Mouse (Mus musculus): Measurements from ENCODE around the gene Ucn. TPM values are rescaled to one million over a fixed set of nuclear protein-coding genes. Genes with fewer than 3 reads are reported as not detected.

Ucn gene
- total RNA-seq (2014; fragmentation: Nextera tagmentation), result not detected in 2 replicates
- total RNA-seq (2017), result not detected in 2 replicates
- not detected in 2 replicates for polyA plus RNA-seq (2012)

DNA sequence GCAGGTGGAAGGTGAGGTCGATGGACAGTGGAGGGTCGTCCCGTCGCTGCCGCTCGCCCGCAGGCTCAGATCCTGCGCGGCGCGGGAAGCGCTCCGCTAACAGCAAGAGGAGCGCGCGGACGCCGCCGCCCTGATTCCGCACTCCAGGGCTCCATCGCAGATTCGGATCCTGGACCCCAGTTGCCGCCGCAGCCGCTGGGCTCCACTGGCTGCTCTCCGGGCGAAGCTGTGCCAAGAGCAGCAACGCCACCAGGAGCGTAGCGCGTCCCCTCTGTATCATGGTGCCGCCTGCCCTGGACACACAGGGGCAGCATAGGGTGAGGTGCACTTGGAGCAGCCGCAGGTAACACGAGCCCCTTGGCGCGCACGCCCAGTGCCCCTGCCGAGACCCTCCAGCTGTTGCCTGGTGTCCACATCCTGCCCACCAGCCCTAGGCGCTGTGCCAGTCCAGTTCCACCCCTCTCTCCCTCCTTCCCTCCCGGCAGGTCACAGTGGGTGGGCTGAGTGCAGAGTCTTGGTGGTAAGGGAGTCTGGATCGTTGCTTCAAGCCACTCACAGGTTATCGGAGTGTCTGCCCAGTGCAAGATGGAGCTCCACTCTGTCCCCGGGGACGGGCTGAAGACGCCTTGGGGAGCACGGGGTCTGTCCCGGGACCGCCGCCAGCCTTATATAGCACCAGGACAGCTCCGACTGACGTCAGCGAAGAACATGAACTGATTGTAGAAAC is at the start of gene Ucn:
TSS of gene Ucn (minus strand) at position 589 of the 727 bp plus-strand sequence.
- TF ChIP-seq GATA1 (IDR thresholded peaks at IDR 0.05; ENCODE audit: borderline replicate concordance, low read length) (no peak), POLR2AphosphoS5 (IDR thresholded peaks at IDR 0.05; ENCODE audit: insufficient replicate concordance, low read depth, low read length) (no peak)
- Histone ChIP-seq H3K9me3 (replicated peaks) (peaks cover 7% of the 10 kb centered on the region), H3K27me3 (ENCODE audit: insufficient read depth, low read length) (peaks cover 30% of the 10 kb centered on the region), H3K4me3 (ENCODE audit: low read depth, low read length) (no peak within 1 kb of the TSS), H3K36me3 (replicated peaks) (peaks cover 15% of the 10 kb centered on the region), H3K4me1 (ENCODE audit: insufficient read depth, low read depth, low read length) (peaks cover 5% of the 10 kb centered on the region; the same call in 1 of the 2 replicates)
- ATAC-seq (ENCODE audit: extremely low read depth, insufficient number of reproducible peaks, low FRiP score, poor library complexity, severe bottlenecking), result no peak
- no peak for DNase-seq (ENCODE audit: low spot score)

DNA sequence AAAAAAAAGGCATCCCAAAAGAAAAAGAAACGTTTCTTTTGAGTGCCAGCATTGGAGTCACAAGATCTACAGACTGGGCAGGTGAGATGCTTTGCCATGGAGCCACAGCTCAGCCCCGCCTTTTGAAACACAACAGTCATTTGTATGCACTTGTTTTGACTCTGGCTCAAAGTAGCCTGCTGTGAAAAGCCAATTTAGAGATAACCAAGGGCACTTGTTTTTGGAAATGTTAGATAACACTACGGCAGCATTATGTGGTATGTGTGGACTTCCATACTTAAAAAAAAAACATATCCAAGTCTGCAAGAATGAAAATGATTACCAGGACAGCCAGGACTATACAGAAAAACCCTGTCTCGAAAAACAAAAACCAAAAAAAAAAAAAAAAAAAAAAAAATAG is 45.0 kb upstream of the Ucn start:
- ATAC-seq (ENCODE audit: extremely low read depth, insufficient number of reproducible peaks, low FRiP score, poor library complexity, severe bottlenecking) (no peak), DNase-seq (ENCODE audit: low spot score) (no peak)
- TF ChIP-seq TAL1 (conservative IDR thresholded peaks at IDR 0.05; ENCODE audit: low read depth, low read length) (no peak; the same call in 1 of the 2 replicates), GATA2 (IDR thresholded peaks at IDR 0.05; ENCODE audit: borderline replicate concordance, low read depth, low read length) (no peak), POLR2AphosphoS5 (IDR thresholded peaks at IDR 0.05; ENCODE audit: insufficient replicate concordance, low read depth, low read length) (no peak), GATA1 (IDR thresholded peaks at IDR 0.05; ENCODE audit: borderline replicate concordance, low read length) (no peak), CTCF (IDR thresholded peaks at IDR 0.05; ENCODE audit: low read depth, low read length) (no peak)
- Histone ChIP-seq H3K27me3 (ENCODE audit: insufficient read depth, low read length) (no peaks in the 10 kb centered on the region), H3K9me3 (replicated peaks) (no peaks in the 10 kb centered on the region), H3K4me3 (ENCODE audit: low read depth, low read length) (no peak overlapping the region), H3K36me3 (replicated peaks) (peaks cover 34% of the 10 kb centered on the region), H3K4me1 (ENCODE audit: insufficient read depth, low read depth, low read length) (peaks cover 21% of the 10 kb centered on the region)

DNA sequence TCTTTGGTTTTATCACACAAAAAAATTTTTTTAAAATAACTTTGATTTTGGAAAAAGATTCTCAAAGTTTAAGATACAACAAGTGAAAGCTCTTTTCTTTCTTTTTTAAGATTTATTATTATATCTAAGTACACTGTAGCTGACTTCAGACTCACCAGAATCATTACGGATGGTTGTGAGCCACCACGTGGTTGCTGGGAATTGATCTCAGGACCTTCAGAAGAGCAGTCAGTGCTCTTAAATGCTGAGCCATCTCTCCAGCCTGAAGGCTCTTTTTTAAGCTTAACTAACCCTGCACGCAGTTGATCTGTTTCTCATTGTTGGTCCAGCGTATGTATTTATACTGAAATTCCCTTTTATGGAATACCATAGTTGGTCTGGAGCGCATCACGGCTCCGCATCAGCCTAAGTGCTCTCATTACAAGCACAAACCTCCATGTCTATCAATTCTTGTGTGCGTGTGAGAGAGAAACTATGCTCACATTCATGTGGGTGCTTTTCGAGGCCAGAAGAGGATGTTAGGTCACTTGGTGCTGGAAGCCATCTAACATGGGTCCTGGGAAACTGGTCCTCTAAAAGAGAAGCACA is 42.6 kb upstream of the Ucn start:
- Histone ChIP-seq H3K4me3 (ENCODE audit: low read depth, low read length) (no peak overlapping the region; the same call in 1 of the 2 replicates), H3K9me3 (replicated peaks) (no peaks in the 10 kb centered on the region), H3K27me3 (ENCODE audit: insufficient read depth, low read length) (no peaks in the 10 kb centered on the region), H3K36me3 (replicated peaks) (peaks cover 25% of the 10 kb centered on the region), H3K4me1 (ENCODE audit: insufficient read depth, low read depth, low read length) (peaks cover 35% of the 10 kb centered on the region)
- DNase-seq (ENCODE audit: low spot score), result no peak
- no peak for ATAC-seq (ENCODE audit: extremely low read depth, insufficient number of reproducible peaks, low FRiP score, poor library complexity, severe bottlenecking)
- TF ChIP-seq GATA1 (IDR thresholded peaks at IDR 0.05; ENCODE audit: borderline replicate concordance, low read length), result no peak
- TF ChIP-seq GATA2 (IDR thresholded peaks at IDR 0.05; ENCODE audit: borderline replicate concordance, low read depth, low read length), result no peak
- no peak for TF ChIP-seq POLR2AphosphoS5 (IDR thresholded peaks at IDR 0.05; ENCODE audit: insufficient replicate concordance, low read depth, low read length)
- TF ChIP-seq CTCF (IDR thresholded peaks at IDR 0.05; ENCODE audit: low read depth, low read length), result no peak
- TF ChIP-seq TAL1 (conservative IDR thresholded peaks at IDR 0.05; ENCODE audit: low read depth, low read length), result no peak

DNA sequence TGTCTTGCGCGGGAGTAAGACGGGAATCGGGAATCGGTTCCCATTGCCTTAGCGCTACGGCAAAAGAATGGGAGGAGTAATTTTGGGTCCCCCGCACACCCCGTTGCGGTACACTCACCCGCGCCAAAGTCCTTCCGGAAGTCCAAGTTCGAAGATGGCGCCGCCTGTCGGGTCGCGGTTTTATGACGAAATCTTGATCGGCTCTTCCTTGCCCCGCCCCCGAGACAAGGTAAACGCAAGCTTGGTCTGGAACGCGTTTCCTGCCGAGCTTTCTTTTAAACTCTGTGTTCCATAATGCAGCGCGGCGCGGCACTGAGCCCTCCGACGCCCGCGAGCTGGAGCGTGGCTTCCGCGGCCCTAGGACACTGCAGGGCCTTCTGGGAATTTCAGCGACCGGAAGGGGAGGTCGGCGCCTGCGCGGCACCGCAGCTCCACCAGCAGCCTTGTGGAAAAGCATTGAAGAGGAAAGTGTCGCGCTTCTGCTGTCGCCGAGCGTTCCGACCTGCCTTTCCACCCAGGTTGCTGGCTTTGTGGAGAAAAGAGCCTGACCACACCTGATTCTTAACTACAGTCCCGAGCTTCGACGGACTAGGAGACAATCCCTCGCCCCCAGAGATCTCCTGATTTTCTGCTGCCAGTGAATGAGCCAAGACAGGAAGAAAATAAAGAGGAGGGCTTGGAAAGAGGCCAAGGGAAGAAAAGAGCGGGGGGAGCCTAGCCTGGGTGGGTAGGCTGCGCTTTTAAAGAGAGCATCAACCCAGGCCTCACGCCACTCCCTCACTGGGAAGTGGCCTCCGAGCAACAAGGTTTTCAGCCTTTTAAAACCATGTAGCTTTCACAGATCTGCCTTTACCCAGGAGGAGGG is 41.4 kb upstream of the Ucn start, which contains the start of the genes Gm29609 and Gtf3c2:
TSS of gene Gm29609 (minus strand) at position 146 of the 865 bp plus-strand sequence.
TSS of gene Gtf3c2 (minus strand) at position 379 of the 865 bp plus-strand sequence.
- Histone ChIP-seq H3K4me3 (ENCODE audit: low read depth, low read length) (peak within 1 kb of the TSS; percentile 75), H3K36me3 (replicated peaks) (peaks cover 29% of the 10 kb centered on the region), H3K9me3 (replicated peaks) (no peaks in the 10 kb centered on the region), H3K4me1 (ENCODE audit: insufficient read depth, low read depth, low read length) (peaks cover 32% of the 10 kb centered on the region), H3K27me3 (ENCODE audit: insufficient read depth, low read length) (no peaks in the 10 kb centered on the region)
- TF ChIP-seq GATA2 (IDR thresholded peaks at IDR 0.05; ENCODE audit: borderline replicate concordance, low read depth, low read length) (no peak), TAL1 (conservative IDR thresholded peaks at IDR 0.05; ENCODE audit: low read depth, low read length) (no peak), GATA1 (IDR thresholded peaks at IDR 0.05; ENCODE audit: borderline replicate concordance, low read length) (no peak), POLR2AphosphoS5 (IDR thresholded peaks at IDR 0.05; ENCODE audit: insufficient replicate concordance, low read depth, low read length) (no peak), CTCF (IDR thresholded peaks at IDR 0.05; ENCODE audit: low read depth, low read length) (no peak)
- DNase-seq (ENCODE audit: low spot score) (peak; percentile 80), ATAC-seq (ENCODE audit: extremely low read depth, insufficient number of reproducible peaks, low FRiP score, poor library complexity, severe bottlenecking) (peak; percentile 76)

DNA sequence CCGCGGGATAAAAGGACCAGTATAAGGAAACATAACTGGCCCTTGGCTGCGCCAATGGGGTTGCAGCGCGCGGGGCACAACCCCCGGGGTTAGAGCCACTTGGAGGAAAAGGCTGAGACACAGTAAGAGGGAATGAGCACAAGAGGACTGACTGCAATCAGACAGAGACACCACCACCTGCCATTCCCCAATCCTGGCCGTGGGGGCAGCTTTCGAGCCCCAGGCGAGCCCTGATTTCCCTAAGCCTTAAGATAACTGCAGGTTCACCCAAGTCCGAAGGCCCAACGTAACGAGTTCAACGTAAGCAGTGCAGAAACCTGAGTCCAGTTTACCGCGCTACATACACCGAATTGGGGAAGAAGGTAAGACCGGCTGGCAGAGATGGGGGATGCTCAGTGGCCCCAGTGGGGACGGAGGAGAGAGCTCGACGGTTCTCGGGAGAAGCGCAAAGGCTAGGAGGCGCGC is 40.7 kb upstream of the Ucn start:
- Histone ChIP-seq H3K36me3 (replicated peaks) (peaks cover 36% of the 10 kb centered on the region), H3K4me1 (ENCODE audit: insufficient read depth, low read depth, low read length) (peaks cover 31% of the 10 kb centered on the region), H3K9me3 (replicated peaks) (no peaks in the 10 kb centered on the region), H3K4me3 (ENCODE audit: low read depth, low read length) (peak overlapping the region; percentile 75), H3K27me3 (ENCODE audit: insufficient read depth, low read length) (no peaks in the 10 kb centered on the region)
- ATAC-seq (ENCODE audit: extremely low read depth, insufficient number of reproducible peaks, low FRiP score, poor library complexity, severe bottlenecking) (peak; percentile 43; the same call in 1 of the 2 replicates), DNase-seq (ENCODE audit: low spot score) (peak; percentile 87)
- TF ChIP-seq POLR2AphosphoS5 (IDR thresholded peaks at IDR 0.05; ENCODE audit: insufficient replicate concordance, low read depth, low read length) (no peak), GATA1 (IDR thresholded peaks at IDR 0.05; ENCODE audit: borderline replicate concordance, low read length) (no peak), CTCF (IDR thresholded peaks at IDR 0.05; ENCODE audit: low read depth, low read length) (no peak), TAL1 (conservative IDR thresholded peaks at IDR 0.05; ENCODE audit: low read depth, low read length) (no peak), GATA2 (IDR thresholded peaks at IDR 0.05; ENCODE audit: borderline replicate concordance, low read depth, low read length) (no peak)

Measured in G1E (cell line).